Mouse (Mus musculus) T-helper 2 cell (primary cell): ENCODE measurements at regions not wholly inside any gene's neighbourhood (a gene's known extent, or its start where the extent isn't known, plus 50 kb on each side); places are given as distances from the start of the nearest gene placed in this dataset.

Experiments used
- in situ Hi-C: fragments of 300-600 bp; cut with MboI, MseI; formaldehyde crosslinking; loops from one replicate; pipeline ENCODE4 v1.15.1; 2025; ENCODE audit warnings: high pct_unique_total_duplicates

DNA sequence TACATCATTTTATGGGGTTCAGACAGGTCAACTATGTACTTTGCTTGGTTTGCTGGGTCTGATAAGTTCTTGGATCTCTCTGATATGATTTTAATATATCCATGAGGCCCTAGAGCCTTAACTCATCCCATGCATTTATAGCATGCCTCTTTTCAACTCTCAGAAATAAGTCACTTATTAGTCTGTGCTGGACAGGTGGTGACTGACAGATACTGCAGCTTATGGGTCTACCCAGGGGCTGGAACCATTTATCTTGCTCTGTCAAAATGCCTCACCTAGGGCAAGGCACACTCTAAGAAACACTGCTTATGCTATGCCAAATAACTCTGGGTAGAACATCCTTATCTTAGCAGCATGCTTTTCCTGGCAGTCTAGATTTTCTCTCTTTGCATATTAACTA, 225.6 kb downstream of the Mbnl1 start:
- in situ Hi-C loops = no loop called here

GRCm38 (mm10) chr3:60707139-60707538, 234.5 kb downstream of the Mbnl1 start:
- in situ Hi-C loops = no loop called here

DNA sequence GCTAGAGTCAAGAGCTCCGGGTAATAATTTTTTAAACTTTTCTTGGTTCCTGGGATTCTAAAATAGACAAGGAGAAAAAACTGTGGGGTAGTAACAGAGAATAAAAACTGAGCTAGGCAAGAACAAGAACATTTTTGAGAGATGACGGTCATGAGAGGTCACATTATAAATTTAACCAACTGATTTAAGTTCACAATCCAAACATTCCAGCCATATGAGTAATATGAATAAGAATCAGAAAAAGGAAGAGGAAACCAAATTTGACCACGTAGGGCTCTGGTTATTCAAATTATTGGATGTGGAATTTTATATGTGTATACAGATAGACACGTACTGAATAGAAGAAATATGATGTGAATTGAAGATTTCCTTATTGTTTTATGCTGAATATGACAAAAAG, 240.3 kb downstream of the Mbnl1 start:
- in situ Hi-C loops = no loop called here

GRCm38 (mm10) chr3:60720322-60720721, 247.7 kb downstream of the Mbnl1 start:
- in situ Hi-C loops = no loop called here

GRCm38 (mm10) chr3:60731331-60731730, 258.7 kb downstream of the Mbnl1 start:
- in situ Hi-C loops = no loop called here

DNA sequence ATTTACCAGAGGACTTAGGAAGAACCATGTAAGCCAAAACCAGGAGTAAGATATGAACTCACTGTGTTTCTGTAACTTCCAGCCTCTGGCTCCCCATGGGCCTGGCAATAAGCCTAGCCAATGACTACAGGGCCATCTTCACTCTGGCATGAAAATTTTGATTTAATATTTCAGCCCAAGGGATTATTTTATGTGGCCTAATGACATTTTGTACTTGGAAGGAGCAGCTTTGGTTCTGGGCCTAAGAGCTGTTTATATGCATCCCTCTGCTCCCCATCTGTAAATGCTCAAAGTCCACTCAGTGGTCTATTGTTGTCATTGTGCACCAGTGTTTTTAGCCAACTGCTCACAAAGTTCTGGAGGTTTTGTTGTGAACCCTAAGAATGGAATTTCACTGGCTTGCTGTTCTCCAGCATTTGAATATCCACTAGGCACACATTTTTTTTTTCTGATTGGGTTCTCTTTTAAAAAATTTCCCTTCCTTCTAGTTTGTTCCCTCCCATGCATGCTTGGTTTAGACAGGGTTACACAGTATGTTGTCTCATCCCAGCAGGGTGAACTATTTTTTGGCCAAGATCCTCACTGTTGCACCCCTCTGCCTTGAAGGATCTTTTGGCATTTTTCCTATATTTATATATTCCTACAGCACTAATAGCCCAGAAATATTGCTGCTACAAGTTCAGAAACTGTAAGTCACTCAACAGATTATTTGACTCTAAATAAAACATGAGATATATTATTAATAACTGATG, 261.9 kb upstream of the P2ry1 start:
- in situ Hi-C loops = no loop called here

DNA sequence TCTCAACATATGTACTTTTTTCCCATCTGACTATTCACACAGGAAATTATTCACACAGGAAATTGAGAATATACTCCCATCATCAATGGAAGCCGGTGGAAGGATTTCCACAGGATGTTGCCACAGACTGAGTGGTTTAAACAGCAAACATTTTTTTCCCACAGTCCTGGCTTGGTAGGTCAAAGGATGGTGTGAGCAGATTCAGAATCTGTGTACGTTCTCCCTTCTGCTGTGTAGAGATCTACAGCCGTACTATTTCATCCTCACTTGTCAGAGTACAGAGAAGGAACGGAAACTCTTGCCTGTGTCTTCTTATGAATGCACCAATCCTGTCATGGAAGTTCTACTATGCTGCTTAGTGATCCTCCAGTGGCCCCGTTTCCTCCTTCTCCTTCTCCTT, 261.2 kb upstream of the P2ry1 start:
- in situ Hi-C loops = no loop called here

GRCm38 (mm10) chr3:60742232-60742631, 260.4 kb upstream of the P2ry1 start:
- in situ Hi-C loops = no loop called here

GRCm38 (mm10) chr3:60745075-60745474, 257.5 kb upstream of the P2ry1 start:
- in situ Hi-C loops = loop anchor here (5.0 kb wide), 1 partner anchor 83 kb away; no protein-coding TSS in a partner anchor

DNA sequence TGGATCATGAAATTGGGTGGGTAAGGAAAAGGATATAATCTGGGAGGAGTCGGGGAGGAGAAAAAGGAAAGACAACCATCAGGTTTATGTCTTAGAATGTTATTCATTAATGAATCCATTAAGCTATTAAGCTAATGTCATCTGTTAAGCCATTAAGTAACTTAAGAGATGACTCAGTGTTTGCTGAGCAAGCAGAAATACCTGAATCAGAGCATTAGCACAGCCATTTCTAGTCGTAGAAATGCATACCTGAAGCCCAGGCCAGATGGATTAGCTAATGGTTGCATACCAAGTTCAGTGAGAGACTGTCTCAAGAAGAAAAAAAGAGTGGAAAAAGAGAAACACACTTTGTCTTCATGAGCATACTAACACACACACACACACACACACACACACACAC, 244.0 kb upstream of the P2ry1 start:
- in situ Hi-C loops = no loop called here

GRCm38 (mm10) chr3:60759046-60759445, 243.5 kb upstream of the P2ry1 start:
- in situ Hi-C loops = no loop called here

GRCm38 (mm10) chr3:60762874-60763273, 239.7 kb upstream of the P2ry1 start:
- in situ Hi-C loops = no loop called here

GRCm38 (mm10) chr3:60765079-60765478, 237.5 kb upstream of the P2ry1 start:
- in situ Hi-C loops = no loop called here

GRCm38 (mm10) chr3:60768996-60769395, 233.6 kb upstream of the P2ry1 start:
- in situ Hi-C loops = no loop called here

DNA sequence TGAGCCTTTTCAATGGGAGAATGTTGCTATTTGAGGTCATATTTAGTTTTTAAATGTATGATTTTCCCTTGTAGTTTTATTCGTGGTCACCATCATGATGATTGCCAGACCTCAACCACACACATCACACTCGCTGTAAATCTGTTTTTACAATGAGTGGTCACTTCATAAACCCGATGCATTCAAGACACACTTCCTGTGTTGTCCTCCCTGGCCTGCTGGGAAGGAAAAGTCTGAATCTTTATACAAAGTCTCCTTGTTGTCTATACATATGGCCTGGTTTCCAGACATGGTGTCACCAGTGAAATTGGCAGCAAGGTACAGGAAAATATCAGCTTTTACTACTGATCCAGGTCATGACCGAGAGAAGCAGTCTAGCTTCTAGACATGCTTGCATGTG, 230.7 kb upstream of the P2ry1 start:
- in situ Hi-C loops = no loop called here

GRCm38 (mm10) chr3:60773383-60773782, 229.2 kb upstream of the P2ry1 start:
- in situ Hi-C loops = no loop called here

DNA sequence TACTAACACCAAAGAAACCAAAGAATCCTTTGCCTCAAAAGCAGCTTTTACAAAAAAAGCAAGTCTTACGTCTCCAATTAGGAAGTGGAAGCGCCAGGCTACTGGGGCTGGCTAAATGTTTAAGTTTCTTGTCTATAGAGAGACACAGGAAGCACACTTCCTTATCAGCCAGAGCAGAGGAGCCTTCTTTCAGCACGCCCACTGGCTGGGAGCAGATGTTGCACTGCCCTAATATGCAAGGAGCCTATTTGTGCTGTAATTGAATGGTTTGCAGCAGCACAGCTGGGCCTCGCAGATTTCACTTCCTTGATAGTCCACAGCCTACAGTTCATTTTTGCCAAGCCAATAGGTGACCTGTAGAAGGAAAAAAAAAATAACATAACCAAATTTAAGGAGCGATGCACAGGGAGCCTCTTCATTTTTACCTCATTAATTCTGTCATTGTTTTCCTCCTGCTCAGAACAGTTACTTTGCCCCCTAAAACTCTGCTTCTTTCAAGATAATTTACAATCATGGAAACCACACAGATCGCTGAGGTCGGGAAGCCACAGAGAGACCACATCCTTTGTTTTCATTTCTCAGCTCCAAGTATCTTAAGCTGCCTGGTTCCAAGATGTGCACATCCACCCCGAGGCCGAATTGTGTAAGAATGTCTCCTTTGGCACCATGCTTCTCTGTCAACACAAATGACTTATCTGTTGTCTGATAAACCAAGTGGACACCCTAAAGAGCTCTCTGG, 217.3 kb upstream of the P2ry1 start:
- in situ Hi-C loops = loop anchor here (25.0 kb wide), 2 partner anchors 577 to 1548 kb away; partner anchors contain the start of genes B430305J03Rik and Rap2b

DNA sequence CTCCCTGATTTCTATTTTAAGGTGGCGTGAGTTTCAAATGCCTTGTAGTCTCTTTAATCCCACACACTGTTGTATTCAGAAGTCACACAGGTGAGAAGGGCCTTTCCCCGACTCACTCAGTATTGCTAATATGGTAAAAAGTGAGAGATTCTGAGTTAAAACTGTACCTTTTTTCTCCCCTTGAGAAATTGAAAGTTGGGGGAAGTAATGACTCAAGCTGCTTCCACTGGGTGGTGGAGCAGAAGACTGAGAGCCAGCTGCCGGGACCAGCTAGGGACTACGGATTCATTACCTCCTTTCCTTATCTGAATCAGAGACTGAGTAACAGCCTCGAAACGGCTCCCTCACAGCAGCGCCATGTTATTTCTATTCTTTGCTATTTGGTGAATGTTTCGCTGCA, 214.6 kb upstream of the P2ry1 start:
- in situ Hi-C loops = loop anchor here (25.0 kb wide), 2 partner anchors 574 to 1551 kb away; partner anchors contain the start of genes B430305J03Rik and Rap2b

- in situ Hi-C loops = loop anchor here (25.0 kb wide), 2 partner anchors 573 to 1552 kb away; partner anchors contain the start of genes B430305J03Rik and Rap2b
Measured at GRCm38 (mm10) chr3:60789441-60789840, 213.2 kb upstream of the P2ry1 start.

GRCm38 (mm10) chr3:60792166-60792565, 210.4 kb upstream of the P2ry1 start:
- in situ Hi-C loops = loop anchor here (25.0 kb wide), 2 partner anchors 570 to 1555 kb away; partner anchors contain the start of genes B430305J03Rik and Rap2b

GRCm38 (mm10) chr3:60796207-60796606, 206.4 kb upstream of the P2ry1 start:
- in situ Hi-C loops = loop anchor here (5.0 to 25.0 kb wide), 3 partner anchors 91 to 1559 kb away; partner anchors contain the start of genes B430305J03Rik and Rap2b

- in situ Hi-C loops = loop anchor here (5.0 to 25.0 kb wide), 3 partner anchors 89 to 1561 kb away; partner anchors contain the start of genes B430305J03Rik and Rap2b
Measured at GRCm38 (mm10) chr3:60797808-60798207, 204.8 kb upstream of the P2ry1 start.
